Mouse (Mus musculus) embryonic fibroblast, embryonic 13.5 days (primary cell): ENCODE measurements around the gene Hsf2bp.

ENCODE experiments used
- CTCF ChIP-seq: IDR thresholded peaks from 2 replicates; pipeline ENCODE4 v1.5.1; 2011; ENCODE audit warnings: mild to moderate bottlenecking, control low read depth, low read length, moderate library complexity, borderline replicate concordance; ENCODE audit not compliant: insufficient read depth
- POLR2A ChIP-seq: IDR thresholded peaks from 2 replicates; pipeline ENCODE4 v1.6.1; 2011; ENCODE audit warnings: low read depth, mild to moderate bottlenecking, control low read depth, low read length, moderate library complexity

DNA sequence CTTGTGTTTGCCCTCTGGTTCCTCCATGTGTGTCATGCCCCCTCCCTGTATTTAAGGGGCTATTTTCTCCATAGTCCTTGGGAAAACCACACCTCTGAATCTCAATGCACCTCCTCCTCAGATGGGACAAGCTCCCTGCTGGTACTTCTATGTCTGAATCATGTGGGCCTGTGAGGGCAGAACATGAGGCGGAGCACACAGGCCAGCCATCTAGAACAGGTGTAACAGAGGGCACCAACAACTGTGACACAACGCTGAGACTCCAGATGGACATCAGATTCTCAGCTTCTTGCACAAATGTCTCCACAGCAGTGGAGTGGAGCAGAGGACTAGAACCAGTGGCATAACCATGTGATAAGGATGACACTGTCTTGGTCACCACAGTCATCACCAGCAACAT lies 65.3 kb downstream of the Hsf2bp start:
- TF ChIP-seq CTCF, result no peak
- TF ChIP-seq POLR2A, result no peak
